Mouse (Mus musculus): Measurements from ENCODE around the gene Snapc5.

Gene Snapc5

GRCm38 (mm10) chr9:64228972-64229371 lies 49.9 kb downstream of the Snapc5 start:
- no peak for TF ChIP-seq GATA4 (IDR thresholded peaks at IDR 0.05; ENCODE audit: insufficient replicate concordance, low read length)

GRCm38 (mm10) chr9:64231171-64231570 lies 52.1 kb downstream of the Snapc5 start:
- TF ChIP-seq GATA4 (IDR thresholded peaks at IDR 0.05; ENCODE audit: insufficient replicate concordance, low read length) = no peak

GRCm38 (mm10) chr9:64231674-64232073 lies 52.6 kb downstream of the Snapc5 start:
- TF ChIP-seq GATA4 (IDR thresholded peaks at IDR 0.05; ENCODE audit: insufficient replicate concordance, low read length) = no peak

- no peak for TF ChIP-seq GATA4 (IDR thresholded peaks at IDR 0.05; ENCODE audit: insufficient replicate concordance, low read length)
Observed at GRCm38 (mm10) chr9:64232257-64232957, 53.3 kb downstream of the Snapc5 start.
